Mouse (Mus musculus) liver, postnatal 0 days (tissue): ENCODE results near the gene Pibf1.

Experiments used
- CTCF ChIP-seq: sonication (generic); IDR thresholded peaks from 2 replicates; pipeline ENCODE4 v1.5.1; 2016; ENCODE audit warnings: antibody characterized with exemption, low read depth
- EP300 ChIP-seq: IDR thresholded peaks from 2 replicates; pipeline ENCODE4 v1.6.1; 2016; ENCODE audit warnings: antibody characterized with exemption, low read depth, mild to moderate bottlenecking

- TF ChIP-seq CTCF (no peak), EP300 (no peak)
Measured at GRCm38 (mm10) chr14:99106671-99107070, 7.4 kb downstream of the Pibf1 start.
